Mouse (Mus musculus) heart, embryonic 13.5 days (tissue): ENCODE data around the gene Cntn5. TPM values are rescaled to one million over a fixed set of nuclear protein-coding genes. Genes with fewer than 3 reads are reported as not detected.

ENCODE experiments used
- ATAC-seq: fragments of 200-750 bp; cut with Nextera tagmentation; 2 replicates; pipeline ENCODE4 v1.8.0; 2017; ENCODE audit warnings: moderate TSS enrichment; ENCODE audit not compliant: insufficient number of reproducible peaks, low FRiP score, low TSS enrichment; ENCODE audit errors: extremely low read depth
- H3K27ac ChIP-seq: fragments of 300-500 bp; sonication (generic); replicated peaks from 2 replicates; pipeline ENCODE4 v1.5.1; 2015; ENCODE audit warnings: moderate library complexity, mild to moderate bottlenecking, inconsistent platforms
- H3K27me3 ChIP-seq: fragments of 300-500 bp; sonication (generic); replicated peaks from 2 replicates; pipeline ENCODE4 v1.6.1; 2015; ENCODE audit warnings: mild to moderate bottlenecking, inconsistent platforms
- H3K36me3 ChIP-seq: fragments of 300-500 bp; sonication (generic); 2 replicates; pipeline ENCODE4 v1.6.1; 2015; ENCODE audit warnings: mild to moderate bottlenecking, inconsistent platforms
- H3K4me1 ChIP-seq: fragments of 300-500 bp; sonication (generic); 2 replicates; pipeline ENCODE4 v1.6.1; 2015; ENCODE audit warnings: inconsistent platforms
- H3K4me2 ChIP-seq: fragments of 300-500 bp; sonication (generic); 2 replicates; pipeline ENCODE4 v1.6.1; 2015; ENCODE audit warnings: inconsistent platforms, mild to moderate bottlenecking, moderate library complexity
- H3K4me3 ChIP-seq: fragments of 300-500 bp; sonication (generic); 2 replicates; pipeline ENCODE4 v1.5.1; 2015; ENCODE audit warnings: moderate library complexity, mild to moderate bottlenecking, inconsistent platforms
- H3K9ac ChIP-seq: fragments of 300-500 bp; sonication (generic); 2 replicates; pipeline ENCODE4 v1.6.1; 2015; ENCODE audit warnings: inconsistent platforms, mild to moderate bottlenecking, moderate library complexity
- H3K9me3 ChIP-seq: fragments of 300-500 bp; sonication (generic); 2 replicates; pipeline ENCODE4 v1.6.1; 2016; ENCODE audit warnings: inconsistent platforms
- WGBS: fragments of 180-500 bp; shearing (Covaris S2); methylation state at CpG from one replicate; pipeline ENCODE4 v1.1.7; 2015; ENCODE audit warnings: mixed read lengths; 5-methylcytosine and 5-hydroxymethylcytosine counted together
- polyA plus RNA-seq: library from polyadenylated mRNA; unstranded; fragments of >200 nt; fragmentation: Nextera tagmentation; extraction: Ambion mirVana; gene quantifications from 2 replicates; pipeline ENCODE4 v1.2.1, GENCODE M21; 2015

The Cntn5 gene
- polyA plus RNA-seq, 1 experiment from 2014 or later = 0.13 TPM

DNA sequence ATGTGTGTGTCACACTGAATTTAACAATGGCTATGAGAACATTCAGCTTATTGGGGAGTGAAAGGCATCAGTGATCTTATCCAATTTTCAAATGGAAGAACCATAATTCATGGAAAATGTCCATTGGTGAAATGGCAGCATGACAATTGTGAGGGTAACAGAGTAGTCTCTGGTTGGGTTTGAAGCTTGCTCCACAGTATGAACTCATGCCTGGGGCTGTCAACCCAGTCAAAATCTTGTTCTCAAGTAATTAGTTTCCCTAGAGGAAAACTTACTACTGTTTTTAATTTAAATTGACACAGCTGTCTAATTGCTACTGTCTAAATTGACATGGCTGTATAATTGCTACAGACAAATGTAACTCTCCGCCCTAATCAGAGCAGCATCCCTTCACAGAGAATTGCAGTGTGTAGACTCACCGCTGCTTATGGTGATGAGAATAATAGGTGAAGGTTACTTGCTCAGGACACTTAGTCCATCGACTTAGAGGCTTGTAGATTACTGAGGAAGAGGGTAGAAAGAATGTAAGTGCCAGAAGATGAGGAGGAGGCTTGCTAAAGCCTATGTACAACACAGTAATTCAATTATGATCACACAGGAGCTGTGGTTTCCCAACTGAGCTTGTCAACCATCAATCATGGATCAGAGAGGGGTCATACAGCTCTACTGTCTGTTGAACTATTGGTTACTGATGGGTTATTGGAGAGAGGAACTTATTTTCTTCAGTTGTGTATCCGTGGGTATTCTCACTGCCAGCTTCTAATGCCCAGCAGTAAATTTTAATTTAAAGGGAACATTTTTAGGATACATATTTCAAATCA lies 859.4 kb downstream of the Cntn5 start:
- H3K27me3 ChIP-seq = no peaks in the 10 kb centered on the region
- H3K9me3 ChIP-seq = no peaks in the 10 kb centered on the region
- no peaks in the 10 kb centered on the region for H3K4me1 ChIP-seq
- H3K27ac ChIP-seq = no peak overlapping the region
- no peak for ATAC-seq
- WGBS = 70% methylated on average over 4 of the region's 4 CpGs
- H3K36me3 ChIP-seq = no peaks in the 10 kb centered on the region
- H3K4me2 ChIP-seq = no peak overlapping the region
- no peak overlapping the region for H3K9ac ChIP-seq
- no peak overlapping the region for H3K4me3 ChIP-seq

DNA sequence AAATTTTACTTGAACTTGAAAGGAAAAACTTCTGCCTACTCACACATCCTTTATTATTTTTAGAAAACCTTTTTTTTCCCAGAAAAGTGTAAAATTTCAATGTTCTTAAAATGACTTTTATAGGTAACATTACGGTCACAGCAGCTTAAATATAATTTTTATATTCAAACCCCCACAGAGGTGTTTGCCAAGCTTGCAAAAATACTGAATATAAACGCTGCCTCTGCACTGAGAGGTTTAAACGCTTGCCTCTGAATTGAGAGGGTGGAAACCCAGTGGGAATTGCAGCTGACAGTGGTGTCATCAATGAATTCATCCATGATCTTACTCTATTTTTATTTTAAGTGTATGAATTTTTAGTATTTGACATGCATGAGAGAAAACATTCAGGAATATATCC lies 861.6 kb downstream of the Cntn5 start:
- Histone ChIP-seq H3K27ac (no peak overlapping the region), H3K9ac (no peak overlapping the region), H3K27me3 (no peaks in the 10 kb centered on the region), H3K4me2 (no peak overlapping the region), H3K36me3 (no peaks in the 10 kb centered on the region), H3K4me3 (no peak overlapping the region), H3K9me3 (no peaks in the 10 kb centered on the region), H3K4me1 (no peaks in the 10 kb centered on the region)
- ATAC-seq = no peak
- WGBS = 77% methylated on average over 3 of the region's 3 CpGs

DNA sequence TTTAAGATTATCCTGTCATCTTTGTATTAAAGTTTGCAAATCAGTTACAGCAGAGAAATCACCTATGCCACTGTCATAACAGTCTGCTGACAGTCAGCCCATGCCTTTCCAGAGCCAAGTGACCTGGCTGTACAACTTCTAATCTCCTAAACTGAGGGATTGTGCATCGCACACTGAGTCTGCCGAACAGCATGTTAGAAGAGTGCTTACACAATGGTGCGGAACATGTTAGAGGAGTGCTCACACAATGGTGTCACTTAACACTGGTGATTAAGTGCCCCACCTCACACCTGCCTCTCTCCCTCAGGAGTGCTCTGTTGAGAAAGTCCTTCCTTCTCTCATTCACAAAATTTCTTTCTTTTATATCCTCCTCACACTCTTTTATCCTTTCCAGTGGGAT lies 889.4 kb downstream of the Cntn5 start:
- WGBS = 78% methylated on average over 3 of the region's 3 CpGs
- Histone ChIP-seq H3K27ac (no peak overlapping the region), H3K27me3 (no peaks in the 10 kb centered on the region), H3K4me2 (no peak overlapping the region), H3K9ac (no peak overlapping the region), H3K4me3 (no peak overlapping the region), H3K4me1 (no peaks in the 10 kb centered on the region), H3K9me3 (no peaks in the 10 kb centered on the region), H3K36me3 (no peaks in the 10 kb centered on the region)
- ATAC-seq = no peak

DNA sequence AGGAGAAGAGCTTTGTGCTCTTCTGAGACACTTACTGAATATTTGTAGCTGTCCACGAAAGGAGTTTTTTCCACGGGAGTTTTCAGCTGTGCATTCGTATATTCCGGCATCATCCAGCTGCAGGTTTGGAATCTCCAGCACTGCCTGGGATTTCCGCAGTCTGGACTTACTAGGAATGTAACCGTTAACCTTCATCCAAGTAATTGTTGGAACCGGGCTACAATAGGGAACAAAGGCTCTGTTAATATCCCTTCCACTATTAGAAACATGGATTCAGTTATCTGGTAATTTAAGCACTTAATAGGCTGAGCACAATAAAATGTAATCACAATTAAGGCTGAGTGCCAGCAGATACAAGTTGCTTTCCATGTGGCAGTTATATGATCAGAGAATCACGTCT lies 920.5 kb downstream of the Cntn5 start:
- no peak overlapping the region for H3K4me3 ChIP-seq
- H3K9ac ChIP-seq = no peak overlapping the region
- H3K9me3 ChIP-seq = no peaks in the 10 kb centered on the region
- H3K4me2 ChIP-seq = no peak overlapping the region
- no peaks in the 10 kb centered on the region for H3K27me3 ChIP-seq
- WGBS = 75% methylated on average over 8 of the region's 8 CpGs
- no peaks in the 10 kb centered on the region for H3K36me3 ChIP-seq
- no peak overlapping the region for H3K27ac ChIP-seq
- no peaks in the 10 kb centered on the region for H3K4me1 ChIP-seq
- no peak for ATAC-seq

DNA sequence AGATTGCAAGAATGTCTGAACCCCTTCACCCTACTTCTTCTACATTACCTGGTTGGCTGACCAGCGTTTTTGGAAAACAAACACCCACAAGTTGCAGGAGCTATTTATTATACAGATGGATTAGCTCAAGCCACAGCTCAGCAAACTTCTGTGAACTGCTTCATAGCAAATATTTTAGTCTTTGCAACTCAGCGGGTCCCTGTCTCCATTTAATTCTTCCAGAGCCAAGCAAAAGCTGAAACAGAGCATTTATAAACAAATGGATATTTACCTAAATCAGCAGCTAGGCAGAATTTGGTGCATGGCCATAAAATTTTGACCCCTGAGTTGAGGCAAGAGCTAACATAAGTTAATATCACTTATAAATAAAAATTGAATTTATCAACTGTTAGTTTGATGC lies 921.4 kb downstream of the Cntn5 start:
- H3K4me1 ChIP-seq = no peaks in the 10 kb centered on the region
- WGBS = 62% methylated on average over 2 of the region's 2 CpGs
- no peak overlapping the region for H3K4me3 ChIP-seq
- no peak overlapping the region for H3K9ac ChIP-seq
- no peak overlapping the region for H3K27ac ChIP-seq
- H3K9me3 ChIP-seq = no peaks in the 10 kb centered on the region
- no peaks in the 10 kb centered on the region for H3K27me3 ChIP-seq
- H3K36me3 ChIP-seq = no peaks in the 10 kb centered on the region
- H3K4me2 ChIP-seq = no peak overlapping the region
- ATAC-seq = no peak

DNA sequence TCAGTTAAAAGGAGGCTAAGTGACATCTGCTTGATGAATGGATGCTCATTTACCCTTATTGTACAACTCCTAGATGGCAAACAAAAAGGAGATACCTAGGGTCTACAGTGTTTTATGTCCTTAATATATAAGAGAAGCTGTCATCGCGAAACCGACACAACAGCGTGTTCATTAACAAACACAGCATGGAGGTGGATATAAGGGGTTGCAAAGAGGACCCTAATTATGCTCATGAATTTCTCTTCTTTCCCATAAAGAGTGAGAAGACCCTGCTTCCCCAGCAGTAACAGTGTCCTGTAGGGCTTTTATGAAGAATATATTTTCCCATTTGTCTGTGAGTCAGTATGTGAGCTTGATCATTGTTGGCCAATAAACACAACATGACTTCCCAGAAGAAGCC lies 939.2 kb downstream of the Cntn5 start:
- H3K4me1 ChIP-seq = no peaks in the 10 kb centered on the region
- H3K4me3 ChIP-seq = no peak overlapping the region
- H3K9me3 ChIP-seq = no peaks in the 10 kb centered on the region
- H3K4me2 ChIP-seq = no peak overlapping the region
- no peak overlapping the region for H3K9ac ChIP-seq
- 88% methylated on average over 4 of the region's 4 CpGs for WGBS
- H3K27me3 ChIP-seq = no peaks in the 10 kb centered on the region
- H3K36me3 ChIP-seq = no peaks in the 10 kb centered on the region
- H3K27ac ChIP-seq = no peak overlapping the region
- no peak for ATAC-seq

DNA sequence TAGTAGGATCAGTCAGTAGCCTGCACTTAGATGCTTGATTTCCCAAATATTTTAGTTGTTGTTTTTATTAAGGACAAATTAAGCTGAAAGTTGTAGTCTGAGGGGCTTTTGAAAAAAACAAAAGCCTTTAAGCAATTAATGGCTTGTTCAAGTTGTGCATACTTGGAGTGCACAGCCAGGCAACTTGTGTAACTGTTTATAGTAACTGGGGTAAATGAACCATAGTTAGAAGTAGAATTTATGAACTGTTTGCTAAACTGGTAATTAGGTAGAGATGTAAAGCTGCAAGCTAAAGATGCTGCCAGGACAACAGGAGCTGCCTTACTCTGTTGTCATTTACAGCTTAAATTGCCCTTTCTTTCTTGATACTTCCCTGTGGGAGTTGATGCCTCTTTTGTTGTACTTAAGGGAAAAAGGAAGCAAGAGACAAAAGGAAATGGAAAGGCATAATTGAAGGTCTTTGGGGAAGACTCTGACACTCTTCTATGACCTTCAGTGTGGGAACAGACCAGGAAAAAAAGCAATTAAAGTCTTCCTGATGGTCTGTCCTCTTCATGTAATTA lies 943.9 kb downstream of the Cntn5 start:
- H3K4me3 ChIP-seq = no peak overlapping the region
- no peak for ATAC-seq

DNA sequence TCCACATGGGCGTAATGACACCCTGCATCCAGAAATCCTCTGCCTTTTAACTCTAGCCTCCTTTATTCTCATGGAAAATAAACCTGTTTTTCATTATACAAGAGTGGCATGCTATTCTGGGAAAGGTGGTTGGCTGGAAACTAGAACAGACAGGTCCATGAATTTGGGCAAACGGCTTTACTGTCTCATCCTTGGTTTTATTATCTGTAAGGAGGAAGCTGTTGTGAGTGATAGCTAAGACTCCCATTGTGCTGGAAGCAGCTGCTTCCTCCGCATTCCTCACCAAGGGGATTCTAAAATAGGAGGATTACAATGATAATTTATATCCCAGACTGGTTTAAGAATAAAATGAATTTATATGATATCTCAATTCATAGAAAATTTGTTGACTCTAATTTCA lies 955.2 kb downstream of the Cntn5 start:
- H3K4me1 ChIP-seq = peaks cover 9% of the 10 kb centered on the region
- H3K27me3 ChIP-seq = no peaks in the 10 kb centered on the region
- 44% methylated on average over 3 of the region's 3 CpGs for WGBS
- H3K36me3 ChIP-seq = no peaks in the 10 kb centered on the region
- no peaks in the 10 kb centered on the region for H3K9me3 ChIP-seq
- no peak overlapping the region for H3K9ac ChIP-seq
- H3K4me3 ChIP-seq = no peak overlapping the region
- ATAC-seq = no peak
- no peak overlapping the region for H3K4me2 ChIP-seq
- no peak overlapping the region for H3K27ac ChIP-seq

More for the DNA sequence above, 943.9 kb downstream of the Cntn5 start:
- H3K4me2 ChIP-seq = no peak overlapping the region
- H3K4me1 ChIP-seq = no peaks in the 10 kb centered on the region
- no peak overlapping the region for H3K27ac ChIP-seq
- H3K9ac ChIP-seq = no peak overlapping the region
- H3K36me3 ChIP-seq = no peaks in the 10 kb centered on the region
- H3K9me3 ChIP-seq = no peaks in the 10 kb centered on the region
- H3K27me3 ChIP-seq = no peaks in the 10 kb centered on the region

DNA sequence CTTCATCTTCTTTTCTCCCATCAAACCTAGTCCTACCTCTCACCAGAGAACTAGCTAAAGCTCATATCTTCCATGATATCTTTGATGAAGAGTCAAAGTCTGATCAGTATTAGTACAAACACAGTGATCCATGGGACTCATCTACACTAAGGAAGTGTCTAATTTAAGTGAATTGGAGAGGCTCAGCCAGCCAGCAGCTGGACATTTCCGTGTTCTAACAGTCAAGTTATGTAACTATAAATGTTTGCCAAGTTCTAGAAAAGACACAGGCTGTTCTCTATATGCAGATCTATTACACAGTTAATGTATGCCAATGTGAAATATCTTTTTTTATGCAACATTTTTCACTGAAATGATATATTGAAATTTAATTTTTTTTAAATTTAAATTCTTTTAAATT lies 959.7 kb downstream of the Cntn5 start:
- H3K36me3 ChIP-seq = no peaks in the 10 kb centered on the region
- H3K27me3 ChIP-seq = no peaks in the 10 kb centered on the region
- no peak overlapping the region for H3K4me2 ChIP-seq
- H3K9ac ChIP-seq = no peak overlapping the region
- H3K4me1 ChIP-seq = peaks cover 9% of the 10 kb centered on the region
- ATAC-seq = no peak
- WGBS = 63% methylated on average over 1 of the region's 1 CpGs
- H3K9me3 ChIP-seq = no peaks in the 10 kb centered on the region
- no peak overlapping the region for H3K27ac ChIP-seq
- H3K4me3 ChIP-seq = no peak overlapping the region

DNA sequence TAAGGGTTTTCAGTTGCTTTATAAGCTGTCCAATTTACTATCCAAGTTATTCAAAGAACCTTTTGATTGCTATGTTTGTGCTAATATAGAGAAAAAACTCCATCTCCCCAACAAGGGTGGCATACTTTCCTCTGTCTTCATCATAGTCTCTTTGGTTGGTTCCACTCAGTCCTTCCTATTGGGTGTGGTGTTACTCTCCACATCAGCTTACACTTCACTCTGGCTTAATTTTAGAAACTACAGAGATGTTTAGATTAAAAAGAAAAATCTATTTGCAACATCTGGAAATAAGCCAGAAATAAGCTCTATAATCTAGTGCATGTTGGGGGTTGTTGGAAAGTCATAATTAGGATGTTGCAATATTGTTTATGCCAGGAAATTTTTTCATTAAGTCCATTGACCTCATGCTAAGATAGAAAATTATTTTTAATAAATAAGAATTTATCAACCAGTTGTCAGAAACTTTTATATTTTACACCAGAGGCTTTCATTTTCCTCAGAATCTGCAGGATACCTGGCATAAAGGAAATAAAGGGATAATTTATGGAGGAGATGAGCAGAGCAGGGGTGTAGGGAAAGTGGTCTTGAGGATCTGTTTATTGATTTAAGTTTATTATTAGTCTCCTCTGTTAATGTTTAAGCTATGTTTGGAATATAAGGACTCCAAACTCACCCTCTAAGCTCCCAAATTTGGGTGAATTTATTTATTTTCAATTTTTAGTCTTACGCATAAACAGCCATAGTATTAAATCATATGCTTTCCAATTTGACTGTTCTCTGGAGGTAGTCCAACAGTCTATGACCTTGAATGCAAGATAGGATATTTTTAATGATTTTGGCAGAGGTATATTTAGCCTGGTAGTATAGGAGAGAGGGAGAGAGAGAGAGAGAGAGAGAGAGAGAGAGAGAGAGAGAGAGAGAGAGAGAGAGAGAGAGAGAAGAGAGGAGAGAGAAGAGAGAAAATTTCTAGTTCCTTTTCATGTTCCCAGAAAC lies 966.8 kb downstream of the Cntn5 start:
- H3K36me3 ChIP-seq = no peaks in the 10 kb centered on the region
- no peak for ATAC-seq
- H3K4me2 ChIP-seq = no peak overlapping the region
- no peak overlapping the region for H3K27ac ChIP-seq
- WGBS = 95% methylated on average over 1 of the region's 1 CpGs
- H3K27me3 ChIP-seq = no peaks in the 10 kb centered on the region
- no peak overlapping the region for H3K9ac ChIP-seq
- H3K9me3 ChIP-seq = no peaks in the 10 kb centered on the region
- no peaks in the 10 kb centered on the region; the same call in 1 of the 2 replicates for H3K4me1 ChIP-seq
- no peak overlapping the region for H3K4me3 ChIP-seq

DNA sequence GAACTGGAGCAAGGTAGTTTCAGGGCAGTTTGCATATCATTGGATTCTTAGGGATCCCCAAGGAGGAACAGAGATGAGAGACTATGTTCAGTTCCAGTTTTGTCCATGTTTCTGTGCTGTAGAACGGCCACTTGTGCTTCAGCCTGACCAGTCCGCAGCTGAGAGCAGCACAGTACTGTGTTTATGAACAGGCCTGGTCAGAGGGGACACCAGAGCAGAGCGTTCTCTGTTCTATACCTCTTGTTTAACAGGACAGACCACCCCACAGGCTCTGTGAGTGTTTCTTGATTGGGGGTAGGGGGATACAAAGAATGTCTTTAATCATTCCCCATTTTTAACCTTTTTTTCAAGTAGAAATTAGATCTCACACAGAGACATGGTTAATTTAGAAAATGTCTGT lies 984.0 kb downstream of the Cntn5 start:
- Histone ChIP-seq H3K27me3 (no peaks in the 10 kb centered on the region), H3K4me2 (no peak overlapping the region), H3K4me3 (no peak overlapping the region), H3K9ac (no peak overlapping the region), H3K27ac (no peak overlapping the region), H3K9me3 (peaks cover 4% of the 10 kb centered on the region; the same call in 1 of the 2 replicates), H3K36me3 (no peaks in the 10 kb centered on the region), H3K4me1 (no peaks in the 10 kb centered on the region)
- 86% methylated on average over 3 of the region's 3 CpGs for WGBS
- ATAC-seq = no peak
